Mouse (Mus musculus) ES-E14 (cell line): ENCODE measurements around the gene Ets1.

Experiments
- CHD2 ChIP-seq: IDR thresholded peaks from 2 replicates; pipeline ENCODE4 v1.6.1; 2014; ENCODE audit warnings: mild to moderate bottlenecking, low read depth, low read length, inconsistent platforms
- ZNF384 ChIP-seq: IDR thresholded peaks from 2 replicates; pipeline ENCODE4 v1.6.1; 2012; ENCODE audit warnings: low read depth, low read length, inconsistent platforms

DNA sequence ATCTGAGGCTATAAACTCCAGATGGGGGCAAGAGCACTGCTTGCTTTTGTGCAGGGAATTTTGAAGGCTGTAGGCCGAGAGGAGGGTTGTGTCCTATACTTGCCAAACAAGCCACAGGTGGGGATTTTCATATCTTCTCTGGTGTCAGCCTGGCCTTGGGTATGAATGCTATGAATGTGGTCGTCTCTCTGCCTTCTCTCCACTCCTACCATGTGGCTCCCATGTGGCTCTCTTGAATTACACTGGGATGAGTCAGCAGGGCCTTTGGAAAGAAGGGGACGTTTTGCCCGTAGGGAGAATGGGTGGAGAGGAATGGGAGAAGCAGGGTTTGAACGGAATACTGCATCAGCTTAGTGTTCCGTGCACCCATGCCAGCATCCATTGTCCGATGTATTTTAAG is 78.5 kb downstream of the Ets1 start:
- TF ChIP-seq CHD2 (no peak), ZNF384 (no peak)
